Mouse (Mus musculus) kidney, embryonic 15.5 days (tissue): ENCODE data around the gene Paqr8. TPM values are rescaled to one million over a fixed set of nuclear protein-coding genes. Genes with fewer than 3 reads are reported as not detected.
A peak's percentile ranks its signal among the peaks of the same experiment; 100 is the strongest.

ENCODE experiments used
- ATAC-seq: fragments of 200-750 bp; cut with Nextera tagmentation; replicated peaks from 2 replicates; pipeline ENCODE4 v1.8.0; 2017; ENCODE audit warnings: moderate TSS enrichment; ENCODE audit not compliant: low FRiP score
- H3K27ac ChIP-seq: fragments of 300-500 bp; sonication (generic); 2 replicates; pipeline ENCODE4 v1.5.1; 2015; ENCODE audit warnings: mild to moderate bottlenecking, inconsistent platforms
- H3K27me3 ChIP-seq: fragments of 300-500 bp; sonication (generic); 2 replicates; pipeline ENCODE4 v1.6.1; 2015; ENCODE audit warnings: inconsistent platforms
- H3K36me3 ChIP-seq: fragments of 300-500 bp; sonication (generic); 2 replicates; pipeline ENCODE4 v1.6.1; 2015; ENCODE audit warnings: inconsistent platforms
- H3K4me1 ChIP-seq: fragments of 300-500 bp; sonication (generic); 2 replicates; pipeline ENCODE4 v1.6.1; 2015; ENCODE audit warnings: inconsistent platforms
- H3K4me2 ChIP-seq: fragments of 300-500 bp; sonication (generic); 2 replicates; pipeline ENCODE4 v1.6.1; 2015; ENCODE audit warnings: moderate library complexity, mild to moderate bottlenecking, inconsistent platforms
- H3K4me3 ChIP-seq: fragments of 300-500 bp; sonication (generic); replicated peaks from 2 replicates; pipeline ENCODE4 v1.5.1; 2015; ENCODE audit warnings: mild to moderate bottlenecking, inconsistent platforms
- H3K9ac ChIP-seq: fragments of 300-500 bp; sonication (generic); 2 replicates; pipeline ENCODE4 v1.6.1; 2015; ENCODE audit warnings: mild to moderate bottlenecking, inconsistent platforms
- H3K9me3 ChIP-seq: fragments of 300-500 bp; sonication (generic); replicated peaks from 2 replicates; pipeline ENCODE4 v1.6.1; 2016; ENCODE audit warnings: inconsistent platforms
- WGBS: fragments of 180-500 bp; shearing (Covaris S2); methylation state at CpG from one replicate; pipeline ENCODE4 v1.1.7; 2015; ENCODE audit warnings: mixed read lengths; 5-methylcytosine and 5-hydroxymethylcytosine counted together
- polyA plus RNA-seq: library from polyadenylated mRNA; unstranded; fragments of >200 nt; fragmentation: Nextera tagmentation; extraction: Ambion mirVana; gene quantifications from 2 replicates; pipeline ENCODE4 v1.2.1, GENCODE M21; 2015

The Paqr8 gene
- 3.9 and 4.3 TPM in 2 replicates for polyA plus RNA-seq

DNA sequence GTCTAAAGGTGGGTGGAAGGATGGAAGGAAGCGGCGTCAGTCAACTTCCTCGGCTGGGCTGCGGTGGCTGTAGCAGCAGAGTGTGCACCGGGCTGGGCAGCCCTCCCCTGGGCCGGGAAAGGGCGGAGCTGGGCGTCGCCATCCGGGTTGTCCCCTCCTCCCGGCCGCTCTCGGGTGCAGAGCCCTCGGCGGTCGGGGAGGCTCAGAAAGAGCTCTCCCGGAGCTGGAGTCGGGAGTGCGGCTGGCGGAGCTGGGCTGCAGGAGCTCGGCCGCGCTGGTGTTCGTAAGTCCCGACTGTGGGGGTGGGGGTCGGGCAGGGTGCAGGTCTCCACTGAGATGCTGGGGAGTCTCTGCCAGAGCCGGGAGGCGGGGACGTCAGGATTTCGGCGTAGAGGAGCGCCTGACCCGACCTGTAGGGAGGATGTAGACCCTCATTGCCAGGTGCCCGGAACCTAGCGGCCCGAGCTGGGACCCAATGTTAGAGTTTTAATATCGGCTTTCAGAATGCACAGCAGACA, at the start of gene Paqr8:
Gene Paqr8 (plus strand): TSS at position 203 of the 518 bp plus-strand sequence.
- ATAC-seq: peak; percentile 99
- no peaks in the 10 kb centered on the region for H3K36me3 ChIP-seq
- WGBS: under 1% methylated on average over 34 of the region's 37 CpGs
- H3K4me2 ChIP-seq: peak within 1 kb of the TSS; percentile 90
- H3K4me1 ChIP-seq: peaks cover 7% of the 10 kb centered on the region; the same call in 1 of the 2 replicates
- peak within 1 kb of the TSS; percentile 74 for H3K27ac ChIP-seq
- H3K27me3 ChIP-seq: no peaks in the 10 kb centered on the region
- peak within 1 kb of the TSS; percentile 69 for H3K4me3 ChIP-seq
- no peaks in the 10 kb centered on the region for H3K9me3 ChIP-seq
- H3K9ac ChIP-seq: peak within 1 kb of the TSS; percentile 58

DNA sequence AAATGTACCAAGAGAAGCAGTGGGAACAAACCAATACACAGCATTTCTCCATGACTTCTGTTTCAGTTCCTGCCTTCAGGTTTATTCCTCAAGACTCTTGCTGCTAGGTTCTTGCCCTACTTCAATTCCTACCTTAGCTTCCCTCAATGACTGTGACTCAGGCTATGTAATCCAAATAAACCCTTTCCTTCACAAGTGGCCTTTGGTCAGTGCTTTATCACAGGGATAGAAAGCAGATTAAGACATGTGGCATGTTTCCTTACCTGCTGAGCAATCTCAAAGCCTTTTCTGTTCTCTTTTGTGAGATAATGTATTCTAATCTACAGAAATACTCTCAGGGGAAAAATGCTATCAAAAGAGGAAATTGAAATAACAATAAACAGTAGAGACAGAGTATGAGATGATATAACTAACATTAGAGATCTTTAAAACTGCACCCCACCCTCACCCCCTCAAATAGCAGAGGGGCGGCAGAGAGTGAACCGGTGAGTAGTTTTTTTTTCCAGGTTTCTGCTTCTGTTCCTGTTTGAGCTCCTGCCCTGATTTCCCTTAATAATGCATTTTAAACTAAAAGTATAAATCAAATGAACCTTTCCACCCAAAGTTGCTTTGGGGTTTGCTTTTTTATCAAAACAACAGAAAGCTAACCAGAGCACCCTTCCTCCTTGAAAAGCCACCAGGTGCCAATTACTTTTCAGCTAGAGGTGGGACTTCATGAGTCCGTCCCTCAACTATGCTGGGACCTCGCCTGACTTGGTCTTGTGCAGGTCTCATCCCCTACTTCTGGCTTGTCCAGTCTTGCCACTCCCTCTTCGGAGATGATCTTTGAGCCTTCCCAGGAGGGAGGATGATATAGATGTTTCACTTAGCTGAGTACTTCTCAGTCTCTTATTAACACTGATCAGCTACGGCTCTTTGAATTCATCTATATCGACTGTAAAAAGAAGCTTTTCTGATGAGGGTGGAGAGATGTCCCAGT, 33.2 kb upstream of the Paqr8 start:
- no peaks in the 10 kb centered on the region for H3K36me3 ChIP-seq
- no peak for ATAC-seq
- no peak overlapping the region for H3K4me3 ChIP-seq
- H3K4me2 ChIP-seq: no peak overlapping the region
- H3K27me3 ChIP-seq: no peaks in the 10 kb centered on the region
- no peaks in the 10 kb centered on the region for H3K4me1 ChIP-seq
- H3K9ac ChIP-seq: no peak overlapping the region
- no peak overlapping the region for H3K27ac ChIP-seq
- H3K9me3 ChIP-seq: no peaks in the 10 kb centered on the region
- 88% methylated on average over 7 of the region's 7 CpGs for WGBS

DNA sequence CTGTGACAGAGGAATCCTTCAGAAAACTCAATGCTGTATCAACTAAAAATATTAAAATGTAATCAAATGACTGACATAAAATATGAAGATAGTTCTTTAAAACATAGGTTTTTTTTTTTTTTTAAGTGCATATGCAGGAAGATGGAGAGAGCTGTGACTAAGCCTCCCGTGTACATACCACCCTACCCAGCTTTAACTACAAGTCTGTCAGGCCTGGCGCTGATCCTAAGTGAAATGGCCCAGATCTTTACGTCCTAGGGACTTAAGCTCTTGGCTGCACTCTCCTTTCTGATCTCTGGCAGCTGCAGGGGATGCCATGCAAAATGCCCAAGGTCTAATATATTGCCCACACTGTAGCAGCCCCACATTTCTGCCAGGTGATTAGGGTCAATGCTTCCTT, 29.6 kb upstream of the Paqr8 start:
- Histone ChIP-seq H3K27ac (no peak overlapping the region), H3K4me1 (no peaks in the 10 kb centered on the region), H3K36me3 (no peaks in the 10 kb centered on the region), H3K27me3 (no peaks in the 10 kb centered on the region), H3K9me3 (no peaks in the 10 kb centered on the region), H3K9ac (no peak overlapping the region), H3K4me2 (no peak overlapping the region), H3K4me3 (no peak overlapping the region)
- ATAC-seq: no peak
- 77% methylated on average over 3 of the region's 3 CpGs for WGBS

DNA sequence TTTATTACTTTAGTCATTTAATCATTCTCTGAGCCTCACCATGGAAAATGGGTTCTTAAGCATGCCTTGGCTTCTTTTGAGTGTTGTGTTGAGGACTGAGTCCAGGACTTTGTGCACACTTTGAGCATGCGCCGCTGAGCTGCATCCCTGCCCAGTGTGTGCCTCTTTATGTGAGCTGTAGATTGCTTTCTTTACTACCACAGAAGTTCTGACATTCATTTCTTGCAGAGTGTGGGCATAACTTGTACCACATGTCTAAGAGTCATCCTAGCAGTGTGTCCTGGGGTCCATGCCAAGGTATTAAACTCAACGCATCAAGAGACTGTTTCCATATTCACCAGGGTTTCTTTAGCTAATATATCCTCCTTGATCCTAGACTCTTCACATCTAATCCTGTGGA, 28.5 kb upstream of the Paqr8 start:
- H3K4me3 ChIP-seq: no peak overlapping the region
- no peaks in the 10 kb centered on the region for H3K9me3 ChIP-seq
- no peak overlapping the region for H3K9ac ChIP-seq
- no peaks in the 10 kb centered on the region for H3K36me3 ChIP-seq
- 93% methylated on average over 3 of the region's 3 CpGs for WGBS
- no peak overlapping the region for H3K27ac ChIP-seq
- H3K4me1 ChIP-seq: no peaks in the 10 kb centered on the region
- no peaks in the 10 kb centered on the region for H3K27me3 ChIP-seq
- no peak overlapping the region for H3K4me2 ChIP-seq
- ATAC-seq: no peak

DNA sequence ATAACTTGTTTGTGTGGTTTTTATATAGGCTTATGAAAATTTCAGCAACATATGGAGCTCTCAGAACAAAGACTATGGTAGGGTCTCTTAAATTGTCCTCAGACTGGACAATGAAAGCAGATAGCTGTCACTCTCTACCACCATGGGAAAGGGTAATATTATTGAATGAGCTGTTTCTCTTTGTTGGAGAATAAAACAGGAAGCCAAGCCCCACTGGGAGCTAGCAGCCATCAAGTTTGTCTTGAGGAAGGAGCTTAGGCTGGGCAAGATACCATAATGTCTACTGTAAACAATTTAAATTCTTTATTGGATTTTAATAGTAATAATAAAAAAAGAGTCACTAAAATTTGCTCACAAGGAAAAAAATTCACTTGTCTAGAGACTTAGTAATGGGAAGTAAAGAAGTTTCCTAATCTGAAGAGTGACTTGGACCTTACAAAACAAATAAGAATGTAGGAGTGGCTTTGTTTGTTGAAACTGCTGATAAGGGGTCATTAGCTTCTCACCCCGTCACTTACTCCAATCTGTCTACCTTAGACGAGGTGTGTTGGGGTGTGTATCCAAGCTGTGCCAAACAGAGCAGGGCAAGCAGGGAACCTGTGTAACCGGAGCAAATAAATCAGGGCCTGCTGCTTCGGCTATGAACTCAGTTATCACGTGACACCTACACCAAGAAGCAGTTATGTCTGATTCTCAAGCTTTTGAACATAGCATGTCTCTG, 26.8 kb upstream of the Paqr8 start:
- no peak overlapping the region for H3K27ac ChIP-seq
- ATAC-seq: no peak

DNA sequence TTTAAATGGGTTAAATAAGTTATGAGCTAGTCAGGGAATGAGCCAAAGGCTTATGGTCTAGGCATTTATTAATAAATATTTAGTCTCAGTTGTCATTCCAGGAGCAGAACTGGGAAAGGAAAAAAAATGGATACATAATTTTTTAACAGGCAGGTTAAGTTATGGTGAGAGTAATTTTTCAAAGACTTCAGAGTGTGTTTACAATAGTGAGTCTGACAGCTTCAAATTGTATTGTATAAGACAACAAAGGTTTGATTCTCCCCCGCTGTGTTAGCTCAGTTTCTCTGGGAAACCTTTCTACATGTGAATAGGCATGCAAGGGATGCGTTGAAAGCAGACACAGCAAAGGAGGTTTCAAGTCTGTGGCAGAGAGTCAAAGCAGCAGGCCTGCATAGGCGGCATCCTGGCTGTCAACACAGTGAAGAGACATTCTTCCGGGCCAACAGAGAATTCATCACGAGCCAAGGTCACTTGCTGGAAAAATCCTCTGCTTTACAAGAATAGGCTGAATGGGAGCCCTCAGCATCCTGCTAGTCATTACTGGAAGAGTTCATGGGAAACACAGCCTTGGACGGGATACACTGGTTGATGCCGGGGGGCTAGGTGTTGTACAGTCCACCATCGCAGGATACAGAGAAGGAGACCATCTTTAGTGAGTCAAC, 23.0 kb upstream of the Paqr8 start:
- Histone ChIP-seq H3K4me2 (no peak overlapping the region), H3K36me3 (no peaks in the 10 kb centered on the region), H3K27me3 (no peaks in the 10 kb centered on the region), H3K4me3 (no peak overlapping the region), H3K4me1 (no peaks in the 10 kb centered on the region), H3K9me3 (no peaks in the 10 kb centered on the region), H3K27ac (no peak overlapping the region), H3K9ac (no peak overlapping the region)
- no peak for ATAC-seq
- 60% methylated on average over 8 of the region's 8 CpGs for WGBS

More for the DNA sequence above, 26.8 kb upstream of the Paqr8 start:
- Histone ChIP-seq H3K4me3 (no peak overlapping the region), H3K36me3 (no peaks in the 10 kb centered on the region), H3K4me2 (no peak overlapping the region), H3K4me1 (no peaks in the 10 kb centered on the region), H3K9ac (no peak overlapping the region), H3K9me3 (no peaks in the 10 kb centered on the region), H3K27me3 (no peaks in the 10 kb centered on the region)
- WGBS: 35% methylated on average over 5 of the region's 5 CpGs

DNA sequence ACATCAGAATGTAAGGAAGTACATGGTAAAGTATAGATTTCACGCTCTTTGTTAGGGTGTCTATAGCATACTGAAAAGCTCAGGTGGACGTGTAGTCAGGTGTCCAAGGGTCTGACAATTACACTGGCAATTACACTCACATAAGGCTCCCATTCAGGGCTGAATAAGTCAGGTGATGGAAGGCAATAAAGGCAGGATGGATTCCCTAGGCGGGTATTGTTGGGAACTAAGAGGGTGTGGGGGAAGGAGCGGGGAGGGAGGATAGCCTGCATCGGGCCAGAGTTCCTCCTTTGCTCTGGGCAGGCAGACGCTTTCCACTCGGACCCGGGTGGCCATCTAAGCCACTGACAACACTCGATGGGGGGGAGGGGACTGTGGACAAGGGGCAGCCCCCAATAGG, 22.4 kb upstream of the Paqr8 start:
- 53% methylated on average over 9 of the region's 9 CpGs for WGBS

DNA sequence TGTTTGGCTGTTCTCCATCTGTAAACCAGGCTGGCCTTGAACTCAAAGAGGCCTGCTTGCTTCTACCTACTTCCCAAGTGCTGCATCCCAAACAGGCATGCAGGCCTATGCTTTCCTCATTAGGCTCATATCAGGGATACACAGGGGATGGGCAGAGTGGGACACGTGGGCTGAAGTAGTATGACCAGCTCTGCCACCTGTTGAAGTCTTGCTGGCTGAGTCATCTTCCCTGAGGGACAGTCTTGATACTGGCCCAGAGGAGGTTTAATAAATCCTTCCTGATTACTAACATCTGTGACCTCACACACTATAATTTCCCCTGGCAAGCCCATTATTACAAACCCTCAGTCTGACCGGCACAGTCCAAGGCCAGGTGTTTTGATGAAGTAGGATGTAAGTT, 19.5 kb upstream of the Paqr8 start:
- Histone ChIP-seq H3K9me3 (no peaks in the 10 kb centered on the region), H3K9ac (no peak overlapping the region), H3K27ac (no peak overlapping the region), H3K4me1 (no peaks in the 10 kb centered on the region), H3K36me3 (no peaks in the 10 kb centered on the region), H3K27me3 (no peaks in the 10 kb centered on the region), H3K4me3 (no peak overlapping the region), H3K4me2 (no peak overlapping the region)
- no peak for ATAC-seq
- WGBS: 62% methylated on average over 2 of the region's 2 CpGs

More for the DNA sequence above, 22.4 kb upstream of the Paqr8 start:
- Histone ChIP-seq H3K9ac (no peak overlapping the region), H3K4me2 (no peak overlapping the region), H3K36me3 (no peaks in the 10 kb centered on the region), H3K4me1 (no peaks in the 10 kb centered on the region), H3K4me3 (no peak overlapping the region), H3K27me3 (no peaks in the 10 kb centered on the region), H3K9me3 (no peaks in the 10 kb centered on the region), H3K27ac (no peak overlapping the region)
- ATAC-seq: no peak

DNA sequence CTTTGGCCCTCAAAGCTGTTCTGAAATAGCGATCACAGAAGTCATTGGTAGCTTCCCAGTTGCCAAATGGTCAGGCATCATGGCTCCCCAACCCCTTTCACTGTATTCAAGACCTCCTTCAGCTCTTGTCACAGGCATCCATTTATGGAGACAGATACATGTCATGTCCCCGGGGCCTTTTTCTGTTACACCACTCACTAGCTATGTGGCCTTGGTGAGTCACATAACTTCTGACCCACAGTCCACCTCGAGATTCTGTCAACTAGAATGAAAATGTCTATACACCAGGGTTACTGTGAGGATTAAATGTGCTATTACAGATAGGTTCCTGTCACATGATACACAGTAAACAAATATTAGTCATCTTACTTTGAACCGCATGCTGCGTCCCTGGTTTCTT, 17.9 kb upstream of the Paqr8 start:
- WGBS: 82% methylated on average over 5 of the region's 5 CpGs
- Histone ChIP-seq H3K27me3 (no peaks in the 10 kb centered on the region), H3K4me1 (no peaks in the 10 kb centered on the region), H3K9ac (no peak overlapping the region), H3K27ac (no peak overlapping the region), H3K4me3 (no peak overlapping the region), H3K9me3 (no peaks in the 10 kb centered on the region), H3K36me3 (no peaks in the 10 kb centered on the region), H3K4me2 (no peak overlapping the region)
- no peak for ATAC-seq

DNA sequence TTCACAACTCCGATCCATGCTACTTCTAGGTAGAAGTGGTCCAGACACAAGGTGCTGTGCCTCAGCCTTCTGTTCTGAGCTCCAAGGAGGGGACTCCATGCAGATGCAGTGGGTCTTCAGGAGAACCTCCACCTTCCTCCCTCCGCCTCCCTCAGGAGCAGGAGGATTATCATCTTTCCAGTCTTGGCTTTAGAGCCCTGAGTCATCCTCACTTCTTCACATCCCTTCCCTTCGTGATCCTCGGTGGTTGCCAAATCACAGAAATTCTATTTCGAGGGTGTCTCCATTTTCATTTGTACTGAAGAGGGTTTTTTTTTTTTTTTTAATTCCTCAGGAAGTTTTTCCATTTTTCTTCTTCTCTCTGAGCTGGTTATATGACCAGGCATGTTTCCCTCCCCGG, 16.3 kb upstream of the Paqr8 start:
- H3K9ac ChIP-seq: no peak overlapping the region
- H3K27me3 ChIP-seq: no peaks in the 10 kb centered on the region
- ATAC-seq: no peak
- H3K27ac ChIP-seq: no peak overlapping the region
- no peak overlapping the region for H3K4me3 ChIP-seq
- no peaks in the 10 kb centered on the region for H3K9me3 ChIP-seq
- H3K4me2 ChIP-seq: no peak overlapping the region
- no peaks in the 10 kb centered on the region for H3K36me3 ChIP-seq
- 90% methylated on average over 6 of the region's 6 CpGs for WGBS
- H3K4me1 ChIP-seq: no peaks in the 10 kb centered on the region

DNA sequence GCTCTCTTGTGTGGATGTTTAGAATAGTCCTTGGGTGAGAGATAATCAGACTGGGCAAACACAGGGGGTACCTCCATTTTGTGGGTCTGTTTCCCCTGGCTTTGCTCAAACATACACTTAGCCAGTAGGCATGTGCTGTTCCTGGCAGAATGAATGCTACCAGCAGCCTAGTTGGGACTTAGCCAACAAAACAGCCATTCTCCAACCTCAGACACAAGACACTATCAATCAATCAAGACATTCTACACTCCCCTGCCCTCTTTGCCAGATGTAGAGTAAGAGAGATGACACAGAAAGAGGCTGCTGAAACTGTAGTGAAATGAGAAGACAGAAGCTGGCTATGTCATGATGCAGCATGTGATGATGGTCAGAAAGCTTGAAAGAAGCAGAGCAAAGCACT, 13.1 kb upstream of the Paqr8 start:
- H3K4me3 ChIP-seq: no peak overlapping the region
- H3K27me3 ChIP-seq: no peaks in the 10 kb centered on the region
- H3K4me1 ChIP-seq: no peaks in the 10 kb centered on the region
- no peaks in the 10 kb centered on the region for H3K36me3 ChIP-seq
- no peaks in the 10 kb centered on the region for H3K9me3 ChIP-seq
- H3K9ac ChIP-seq: no peak overlapping the region
- no peak for ATAC-seq
- no peak overlapping the region for H3K27ac ChIP-seq
- no peak overlapping the region for H3K4me2 ChIP-seq

DNA sequence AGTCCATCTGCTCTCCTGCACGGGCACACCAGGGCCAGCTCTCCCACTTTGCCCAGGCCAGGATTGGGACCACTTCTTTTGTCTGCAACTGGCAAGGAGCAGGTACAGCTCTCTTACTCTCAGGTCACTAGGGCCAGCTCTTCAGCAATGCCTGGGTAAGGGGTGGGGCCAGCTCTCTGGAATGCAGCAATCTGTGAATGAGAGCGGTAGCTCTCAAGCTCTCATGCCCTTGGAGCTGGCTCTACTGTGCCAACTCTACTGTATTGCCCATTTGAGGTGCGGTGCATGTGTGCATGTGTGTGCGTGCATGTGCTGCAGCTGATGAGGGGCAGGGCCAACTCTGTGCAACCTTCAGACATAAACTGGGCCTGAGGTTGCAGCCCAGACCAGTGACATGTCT, 11.0 kb upstream of the Paqr8 start:
- Histone ChIP-seq H3K27ac (no peak overlapping the region), H3K9ac (no peak overlapping the region), H3K4me2 (no peak overlapping the region), H3K4me1 (no peaks in the 10 kb centered on the region), H3K4me3 (no peak overlapping the region), H3K9me3 (no peaks in the 10 kb centered on the region), H3K27me3 (no peaks in the 10 kb centered on the region), H3K36me3 (no peaks in the 10 kb centered on the region)
- ATAC-seq: no peak
- WGBS: 91% methylated on average over 4 of the region's 4 CpGs
